Mouse (Mus musculus): Measurements from ENCODE around the gene Pank1. TPM values are rescaled to one million over a fixed set of nuclear protein-coding genes. Genes with fewer than 3 reads are reported as not detected.

Pank1 gene
- 7.7 and 8.8 TPM in 2 replicates for polyA plus RNA-seq (2016; fragmentation: Nextera tagmentation; extraction: Ambion mirVana)

GRCm38 (mm10) chr19:34878603-34879541 lies at the start of gene Pank1:
Pank1 (minus strand) TSS chr19:34879455.
- H3K27me3 ChIP-seq (ENCODE audit: insufficient read depth, poor library complexity, severe bottlenecking): no peaks in the 10 kb centered on the region
- WGBS: under 1% methylated on average over 91 of the region's 96 CpGs
- peak within 1 kb of the TSS; percentile 99 for H3K27ac ChIP-seq
- peak; percentile 85 for DNase-seq (ENCODE audit: low spot score)
- peak within 1 kb of the TSS; percentile 92 for H3K4me3 ChIP-seq
- no peaks in the 10 kb centered on the region for H3K9me3 ChIP-seq
- H3K4me1 ChIP-seq: peaks cover 8% of the 10 kb centered on the region; the same call in 1 of the 2 replicates
- H3K36me3 ChIP-seq: no peaks in the 10 kb centered on the region

- H3K27me3 ChIP-seq (ENCODE audit: insufficient read depth, poor library complexity, severe bottlenecking): no peaks in the 10 kb centered on the region
- peak overlapping the region; percentile 73 for H3K4me3 ChIP-seq
- peak overlapping the region; percentile 83 for H3K27ac ChIP-seq
- peaks cover 26% of the 10 kb centered on the region for H3K36me3 ChIP-seq
- H3K9me3 ChIP-seq: no peaks in the 10 kb centered on the region
- H3K4me1 ChIP-seq: no peaks in the 10 kb centered on the region
- WGBS: under 1% methylated on average over 9 of the region's 9 CpGs
- DNase-seq (ENCODE audit: low spot score): no peak
Measured at GRCm38 (mm10) chr19:34922603-34922963, 43.3 kb upstream of the Pank1 start.

DNA sequence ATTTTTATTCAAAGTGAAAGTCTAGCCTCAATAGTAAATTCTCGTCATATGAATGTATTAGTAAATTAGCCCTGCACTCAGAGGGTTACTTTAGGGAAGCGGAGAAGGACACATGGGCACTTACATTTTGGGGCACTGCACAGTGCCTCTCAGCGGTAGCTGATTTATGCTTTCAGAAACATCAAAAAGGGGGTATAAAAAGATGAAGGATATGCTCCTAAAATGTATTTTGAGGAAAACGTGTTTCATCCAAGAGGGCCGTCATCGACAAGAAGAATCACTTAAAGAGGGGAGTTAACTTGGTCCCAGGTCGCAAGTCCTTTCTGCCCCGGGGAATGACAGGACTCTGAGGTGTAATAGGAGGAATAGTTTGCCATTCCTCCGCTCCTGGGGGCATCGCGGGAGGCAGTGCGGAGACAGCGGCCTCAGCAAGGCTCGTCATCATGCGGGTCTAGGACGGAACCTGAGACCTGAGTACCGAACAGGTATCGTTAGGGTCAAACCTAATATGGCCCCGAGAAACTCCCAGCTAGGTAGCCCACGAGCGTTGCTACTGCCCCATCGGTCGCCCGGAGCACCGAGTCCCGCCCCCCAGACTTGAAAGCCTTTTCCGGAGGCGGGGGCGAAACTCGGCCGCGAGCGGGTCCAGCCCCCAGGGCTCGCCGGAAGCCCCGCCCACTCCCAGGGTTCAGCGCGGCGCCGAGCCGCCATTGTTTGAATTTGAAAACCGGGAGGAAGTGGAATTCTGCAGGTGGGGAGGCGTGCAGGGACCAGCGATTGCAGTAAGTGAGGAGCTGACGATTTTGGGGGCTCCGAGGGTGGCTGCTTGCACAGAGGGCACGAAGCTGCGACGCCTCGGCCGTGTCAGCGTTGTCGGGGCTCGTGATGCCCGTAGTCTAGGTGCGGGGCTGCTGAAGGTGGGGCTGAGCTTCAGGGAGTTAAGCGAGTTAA lies 42.7 kb upstream of the Pank1 start, which contains the start of gene Kif20b:
TSS of gene Kif20b (plus strand) at position 710 of the 951 bp plus-strand sequence.
- H3K4me3 ChIP-seq: peak within 1 kb of the TSS; percentile 73
- no peaks in the 10 kb centered on the region for H3K27me3 ChIP-seq (ENCODE audit: insufficient read depth, poor library complexity, severe bottlenecking)
- under 1% methylated on average over 57 of the region's 57 CpGs for WGBS
- H3K27ac ChIP-seq: peak within 1 kb of the TSS; percentile 83
- no peaks in the 10 kb centered on the region for H3K4me1 ChIP-seq
- H3K36me3 ChIP-seq: peaks cover 23% of the 10 kb centered on the region
- no peaks in the 10 kb centered on the region for H3K9me3 ChIP-seq
- peak; percentile 96 for DNase-seq (ENCODE audit: low spot score)

- peak overlapping the region; percentile 83 for H3K27ac ChIP-seq
- peaks cover 18% of the 10 kb centered on the region for H3K36me3 ChIP-seq
- WGBS: 16% methylated on average over 7 of the region's 7 CpGs
- no peaks in the 10 kb centered on the region for H3K4me1 ChIP-seq
- H3K4me3 ChIP-seq: peak overlapping the region; percentile 73
- no peaks in the 10 kb centered on the region for H3K9me3 ChIP-seq
- no peak for DNase-seq (ENCODE audit: low spot score)
- no peaks in the 10 kb centered on the region for H3K27me3 ChIP-seq (ENCODE audit: insufficient read depth, poor library complexity, severe bottlenecking)
Measured at GRCm38 (mm10) chr19:34921253-34921651, 42.0 kb upstream of the Pank1 start.

GRCm38 (mm10) chr19:34920531-34920930 lies 41.3 kb upstream of the Pank1 start:
- no peak for DNase-seq (ENCODE audit: low spot score)
- no peak overlapping the region for H3K27ac ChIP-seq
- peaks cover 14% of the 10 kb centered on the region for H3K36me3 ChIP-seq
- no peaks in the 10 kb centered on the region for H3K4me1 ChIP-seq
- no peak overlapping the region for H3K4me3 ChIP-seq
- WGBS: 78% methylated on average over 3 of the region's 3 CpGs
- no peaks in the 10 kb centered on the region for H3K9me3 ChIP-seq
- no peaks in the 10 kb centered on the region for H3K27me3 ChIP-seq (ENCODE audit: insufficient read depth, poor library complexity, severe bottlenecking)

DNA sequence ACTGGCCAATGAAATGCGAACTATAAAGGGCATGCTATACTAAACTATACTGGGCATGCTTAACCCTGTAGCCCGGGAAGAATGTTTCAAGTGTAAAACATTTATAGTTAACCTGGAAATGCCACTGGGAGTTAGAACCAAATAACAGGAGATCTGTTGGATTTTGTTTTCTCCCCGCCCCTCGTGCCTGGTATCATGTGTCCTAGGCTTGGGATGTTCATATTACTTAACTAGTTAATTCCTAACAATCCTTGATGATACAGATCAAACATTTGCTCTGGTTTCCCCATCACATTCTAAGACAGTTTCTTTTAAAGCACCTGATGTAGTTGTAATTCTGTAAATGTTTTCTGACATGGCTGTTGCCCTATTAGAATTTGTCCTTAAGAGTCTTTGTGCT lies 40.8 kb upstream of the Pank1 start:
- no peaks in the 10 kb centered on the region for H3K4me1 ChIP-seq
- peaks cover 10% of the 10 kb centered on the region for H3K36me3 ChIP-seq
- H3K27ac ChIP-seq: no peak overlapping the region
- no peaks in the 10 kb centered on the region for H3K9me3 ChIP-seq
- 91% methylated on average over 4 of the region's 4 CpGs for WGBS
- H3K27me3 ChIP-seq (ENCODE audit: insufficient read depth, poor library complexity, severe bottlenecking): no peaks in the 10 kb centered on the region
- DNase-seq (ENCODE audit: low spot score): no peak
- no peak overlapping the region for H3K4me3 ChIP-seq

DNA sequence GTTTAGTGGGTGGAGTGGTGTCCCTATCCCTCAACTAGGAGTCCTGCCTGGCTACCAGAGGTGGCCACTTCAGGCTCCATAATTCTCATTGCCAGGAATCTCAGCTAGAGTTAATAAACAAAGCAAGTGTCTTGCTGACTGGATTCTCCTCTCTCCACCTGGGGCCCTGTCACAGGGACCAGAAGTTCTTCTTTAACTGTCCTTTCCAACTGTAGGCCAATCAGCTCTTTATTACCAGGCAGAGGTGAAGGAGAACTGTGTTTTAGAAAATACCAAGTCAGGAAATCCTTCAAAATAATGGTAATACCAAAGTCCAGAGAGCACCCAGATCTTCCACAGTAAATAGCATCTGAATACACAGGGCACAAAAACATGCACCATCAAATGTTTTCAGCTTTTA lies 33.1 kb upstream of the Pank1 start:
- H3K27me3 ChIP-seq (ENCODE audit: insufficient read depth, poor library complexity, severe bottlenecking): no peaks in the 10 kb centered on the region
- no peak overlapping the region for H3K4me3 ChIP-seq
- H3K27ac ChIP-seq: no peak overlapping the region
- no peaks in the 10 kb centered on the region for H3K36me3 ChIP-seq
- no peaks in the 10 kb centered on the region for H3K9me3 ChIP-seq
- peaks cover 8% of the 10 kb centered on the region; the same call in 1 of the 2 replicates for H3K4me1 ChIP-seq
- DNase-seq (ENCODE audit: low spot score): no peak

GRCm38 (mm10) chr19:34906772-34907171 lies 27.5 kb upstream of the Pank1 start:
- Histone ChIP-seq H3K27ac (peak overlapping the region; percentile 47; the same call in 1 of the 2 replicates), H3K4me3 (no peak overlapping the region), H3K27me3 (ENCODE audit: insufficient read depth, poor library complexity, severe bottlenecking) (no peaks in the 10 kb centered on the region), H3K4me1 (peaks cover 8% of the 10 kb centered on the region; the same call in 1 of the 2 replicates), H3K36me3 (no peaks in the 10 kb centered on the region), H3K9me3 (no peaks in the 10 kb centered on the region; the same call in 1 of the 2 replicates)
- 58% methylated on average over 5 of the region's 5 CpGs for WGBS
- DNase-seq (ENCODE audit: low spot score): no peak

GRCm38 (mm10) chr19:34905424-34905823 lies 26.2 kb upstream of the Pank1 start:
- no peak for DNase-seq (ENCODE audit: low spot score)
- H3K27me3 ChIP-seq (ENCODE audit: insufficient read depth, poor library complexity, severe bottlenecking): no peaks in the 10 kb centered on the region
- no peak overlapping the region for H3K4me3 ChIP-seq
- no peaks in the 10 kb centered on the region; the same call in 1 of the 2 replicates for H3K9me3 ChIP-seq
- peaks cover 8% of the 10 kb centered on the region; the same call in 1 of the 2 replicates for H3K4me1 ChIP-seq
- 91% methylated on average over 7 of the region's 7 CpGs for WGBS
- no peak overlapping the region for H3K27ac ChIP-seq
- no peaks in the 10 kb centered on the region for H3K36me3 ChIP-seq

DNA sequence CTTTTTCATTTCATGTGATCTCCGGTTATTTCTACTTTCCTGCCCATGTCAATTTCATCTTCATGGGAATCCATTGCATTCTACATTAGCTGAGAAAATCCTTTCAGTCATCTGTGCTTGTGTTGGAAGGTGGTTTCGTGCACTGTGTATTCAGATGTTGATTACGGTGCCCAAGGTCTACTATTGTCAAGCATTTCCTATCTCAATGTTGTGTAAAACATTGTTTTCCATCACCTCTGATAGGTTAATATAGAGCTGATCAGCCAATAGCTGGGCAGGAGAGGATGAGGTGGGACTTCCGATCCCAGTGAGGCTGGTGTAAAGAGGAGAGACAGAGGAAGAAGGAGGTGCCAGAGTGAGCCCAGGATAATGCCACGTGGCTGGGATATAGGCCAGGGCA lies 24.8 kb upstream of the Pank1 start:
- no peak overlapping the region for H3K27ac ChIP-seq
- H3K36me3 ChIP-seq: no peaks in the 10 kb centered on the region
- DNase-seq (ENCODE audit: low spot score): no peak
- H3K27me3 ChIP-seq (ENCODE audit: insufficient read depth, poor library complexity, severe bottlenecking): no peaks in the 10 kb centered on the region
- no peak overlapping the region for H3K4me3 ChIP-seq
- no peaks in the 10 kb centered on the region; the same call in 1 of the 2 replicates for H3K9me3 ChIP-seq
- WGBS: 80% methylated on average over 5 of the region's 5 CpGs
- peaks cover 8% of the 10 kb centered on the region; the same call in 1 of the 2 replicates for H3K4me1 ChIP-seq

DNA sequence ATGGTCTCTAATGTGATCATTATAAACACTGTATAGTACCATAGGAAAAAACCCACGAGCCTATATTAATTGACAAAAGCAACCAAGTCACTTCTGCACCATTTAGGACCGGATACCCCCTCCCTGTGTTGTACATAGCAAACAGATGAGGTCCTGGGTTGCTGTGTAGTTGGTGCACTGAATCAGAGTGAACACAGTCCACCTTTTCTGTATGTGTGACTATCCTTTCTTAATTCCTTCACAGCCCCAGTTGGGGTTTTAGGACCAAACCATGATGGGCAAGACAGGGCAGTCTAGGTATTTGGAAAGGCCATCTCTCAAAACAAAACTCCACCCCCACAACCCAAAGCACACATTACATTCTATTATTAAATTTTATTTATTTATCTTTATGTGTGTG lies 22.5 kb upstream of the Pank1 start:
- no peak overlapping the region for H3K4me3 ChIP-seq
- H3K27me3 ChIP-seq (ENCODE audit: insufficient read depth, poor library complexity, severe bottlenecking): no peaks in the 10 kb centered on the region
- no peak overlapping the region for H3K27ac ChIP-seq
- H3K9me3 ChIP-seq: no peaks in the 10 kb centered on the region; the same call in 1 of the 2 replicates
- WGBS: 83% methylated on average over 2 of the region's 2 CpGs
- H3K4me1 ChIP-seq: no peaks in the 10 kb centered on the region
- H3K36me3 ChIP-seq: no peaks in the 10 kb centered on the region
- DNase-seq (ENCODE audit: low spot score): no peak

DNA sequence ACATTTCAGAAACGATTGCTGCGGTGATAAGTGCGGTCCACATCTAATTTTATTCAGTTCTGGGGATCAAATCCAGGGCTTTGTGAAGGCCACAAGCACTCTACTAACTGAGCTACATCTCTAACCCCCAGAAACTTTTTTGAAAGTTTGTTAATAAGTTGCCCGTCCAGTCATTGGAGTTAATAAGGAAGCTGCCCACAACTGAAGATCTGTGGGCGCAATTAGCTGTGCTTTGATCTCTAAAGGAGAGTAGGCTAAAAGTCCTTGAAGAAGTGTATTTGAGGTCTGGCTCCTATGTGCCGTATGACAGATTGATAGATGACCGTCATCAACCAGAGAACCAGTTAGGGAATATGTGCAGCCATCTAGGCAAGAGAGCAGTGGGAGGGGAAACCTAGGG lies 22.0 kb upstream of the Pank1 start:
- no peaks in the 10 kb centered on the region; the same call in 1 of the 2 replicates for H3K9me3 ChIP-seq
- DNase-seq (ENCODE audit: low spot score): no peak
- H3K27me3 ChIP-seq (ENCODE audit: insufficient read depth, poor library complexity, severe bottlenecking): no peaks in the 10 kb centered on the region
- H3K36me3 ChIP-seq: no peaks in the 10 kb centered on the region
- no peaks in the 10 kb centered on the region for H3K4me1 ChIP-seq
- H3K27ac ChIP-seq: no peak overlapping the region
- no peak overlapping the region for H3K4me3 ChIP-seq
- 92% methylated on average over 7 of the region's 7 CpGs for WGBS

Measured in heart, embryonic 10.5 days (tissue).